In genomic region chr6:42433554-42433953, GRCm38 (mm10) we compare ENCODE assay signal across 23 mouse cellular contexts. TPM values are rescaled to one million over a fixed set of nuclear protein-coding genes. Genes with fewer than 3 reads are reported as not detected.
DNase-seq lines count a peak whose midpoint lies in the region; ATAC-seq and TF ChIP-seq lines count a peak whose summit lies in the region.
"Had no signal": no experiment of that assay in that cellular context is flagged by ENCODE, and none has a peak within 500 bp of the region (broad histone marks: within the 10 kb centered on the region; RNA-seq: fewer than 3 reads in every experiment).

No protein-coding gene starts in this region.

- H3K27ac ChIP-seq in heart, embryonic 12.5 days (ENCODE audit: poor library complexity, severe bottlenecking) = no peak overlapping the region
- no peak overlapping the region for H3K27ac ChIP-seq in liver, postnatal 0 days (ENCODE audit: low read depth)
- no peak overlapping the region for H3K27ac ChIP-seq in MEL (ENCODE audit: control insufficient read depth, low read depth, low read length)
- H3K27ac ChIP-seq: heart, embryonic 15.5 days had no signal

- H3K4me1 ChIP-seq in heart, embryonic 12.5 days (replicated peaks) = no peaks in the 10 kb centered on the region
- peaks cover 9% of the 10 kb centered on the region; the same call in 1 of the 2 replicates for H3K4me1 ChIP-seq in liver, postnatal 0 days (ENCODE audit: insufficient read depth)
- no peaks in the 10 kb centered on the region for H3K4me1 ChIP-seq in MEL (ENCODE audit: control insufficient read depth in 1 of 2, insufficient read depth in 2 of 2, low read length in 2 of 2)
- H3K4me1 ChIP-seq: heart, embryonic 15.5 days had no signal

- peak; percentile 12; the same call in 1 of the 2 replicates for TF ChIP-seq RAD21 in MEL (IDR thresholded peaks at IDR 0.05; ENCODE audit: low read depth, low read length)

- H3K79me2 ChIP-seq in MEL (ENCODE audit: control insufficient read depth, insufficient read depth, low read length, poor library complexity) = no peaks in the 10 kb centered on the region

- WGBS in heart, embryonic 12.5 days = 49% methylated on average over 2 of the region's 2 CpGs
- WGBS in liver, postnatal 0 days (ENCODE audit: insufficient replicate concordance) = 56% methylated on average over 2 of the region's 2 CpGs

- no peak overlapping the region for H3K9ac ChIP-seq in heart, embryonic 12.5 days
- H3K9ac ChIP-seq in liver, postnatal 0 days (replicated peaks) = no peak overlapping the region
- no peak overlapping the region for H3K9ac ChIP-seq in MEL (ENCODE audit: control insufficient read depth, low read depth, low read length, poor library complexity, severe bottlenecking)
- H3K9ac ChIP-seq: forebrain, postnatal 0 days; heart, embryonic 15.5 days had no signal

- no peak for TF ChIP-seq POLR2A in MEL (IDR thresholded peaks at IDR 0.05; ENCODE audit: control insufficient read depth in 1 of 2, insufficient read depth in 1 of 2, low read depth in 1 of 2, low read length in 2 of 2, poor library complexity in 1 of 2)

- ATAC-seq in heart, embryonic 12.5 days (ENCODE audit: insufficient number of reproducible peaks, low FRiP score) = no peak
- ATAC-seq in liver, postnatal 0 days = no peak
- ATAC-seq: forebrain, postnatal 0 days; hindbrain, embryonic 16.5 days; midbrain, embryonic 16.5 days had no signal

- H3K4me3 ChIP-seq in heart, embryonic 12.5 days = no peak overlapping the region
- no peak overlapping the region for H3K4me3 ChIP-seq in liver, postnatal 0 days (ENCODE audit: low read depth, low read length)
- H3K4me3 ChIP-seq in MEL (ENCODE audit: control insufficient read depth in 1 of 2, insufficient read depth in 1 of 2, low read depth in 2 of 2, low read length in 2 of 2) = no peak overlapping the region
- H3K4me3 ChIP-seq: heart, embryonic 15.5 days had no signal

- H3K36me3 ChIP-seq in heart, embryonic 12.5 days = no peaks in the 10 kb centered on the region
- H3K36me3 ChIP-seq in liver, postnatal 0 days (replicated peaks; ENCODE audit: insufficient read depth, low read length) = no peaks in the 10 kb centered on the region
- no peaks in the 10 kb centered on the region for H3K36me3 ChIP-seq in MEL (ENCODE audit: control insufficient read depth in 1 of 2, insufficient read depth in 2 of 2, low read length in 2 of 2)
- H3K36me3 ChIP-seq: G1E; heart, embryonic 15.5 days had no signal

- TF ChIP-seq CTCF in liver, postnatal 0 days (IDR thresholded peaks at IDR 0.05; ENCODE audit: low read depth) = peak; percentile 40
- TF ChIP-seq CTCF in MEL (IDR thresholded peaks at IDR 0.05 in 2 of 3, conservative IDR thresholded peaks at IDR 0.05 in 1 of 3; ENCODE audit: control insufficient read depth in 1 of 3, insufficient read depth in 1 of 3, low read depth in 2 of 3, low read length in 3 of 3, poor library complexity in 1 of 3, severe bottlenecking in 1 of 3) = peak in 1 of 3 experiments; percentile 9; a peak in 1 of 6 replicates

- peak; percentile 30 for DNase-seq in heart, postnatal 10 days
- no peak for DNase-seq in liver, postnatal 0 days
- DNase-seq in liver (no peak), MEL (ENCODE audit: low read depth, low spot score) (peak; percentile 2)
- DNase-seq in induced T-regulatory cell, adult 2 months (ENCODE audit: low read depth) = peak; percentile 1
- DNase-seq in right cerebral cortex, adult 2 months (ENCODE audit: low spot score in 2 of 2) = no peak
- no peak for DNase-seq in cerebellum, postnatal 14 days
- DNase-seq: cerebellum, postnatal 36 days; forebrain, postnatal 0 days; gastrocnemius, postnatal 25 days had no signal

- H3K4me2 ChIP-seq in heart, embryonic 12.5 days = no peak overlapping the region
- H3K4me2 ChIP-seq in liver, postnatal 0 days (ENCODE audit: low read depth, low read length) = no peak overlapping the region
- H3K4me2 ChIP-seq: heart, embryonic 15.5 days; liver, embryonic 11.5 days had no signal

- intact Hi-C loops in heart, postnatal 10 days (cut with DNase I) = no loop called here

- H3K9me3 ChIP-seq in heart, embryonic 12.5 days (replicated peaks) = no peaks in the 10 kb centered on the region
- no peaks in the 10 kb centered on the region for H3K9me3 ChIP-seq in liver, postnatal 0 days (ENCODE audit: low read length)
- H3K9me3 ChIP-seq in MEL (replicated peaks; ENCODE audit: insufficient read depth, low read length) = no peaks in the 10 kb centered on the region
- H3K9me3 ChIP-seq: G1E; heart, embryonic 15.5 days had no signal

- no peak for TF ChIP-seq EP300 in liver, postnatal 0 days (IDR thresholded peaks at IDR 0.05; ENCODE audit: low read depth)
- no peak for TF ChIP-seq EP300 in MEL (IDR thresholded peaks at IDR 0.05; ENCODE audit: low read depth in 1 of 2, low read length in 2 of 2)

- no peaks in the 10 kb centered on the region for H3K27me3 ChIP-seq in heart, embryonic 12.5 days (replicated peaks)
- H3K27me3 ChIP-seq in liver, postnatal 0 days (ENCODE audit: insufficient read depth, low read length) = no peaks in the 10 kb centered on the region
- H3K27me3 ChIP-seq in MEL (ENCODE audit: control insufficient read depth in 1 of 2, insufficient read depth in 2 of 2, low read length in 2 of 2) = no peaks in the 10 kb centered on the region
- H3K27me3 ChIP-seq: heart, embryonic 15.5 days had no signal

TF ChIP-seq in MEL, 35 proteins besides CTCF, POLR2A, EP300 and RAD21:
- TF ChIP-seq SMC3 (IDR thresholded peaks at IDR 0.05; ENCODE audit: low read depth, low read length) (peak; percentile 19; the same call in 1 of the 2 replicates), POLR2AphosphoS5 (IDR thresholded peaks at IDR 0.05; ENCODE audit: borderline replicate concordance, low read depth, low read length) (no peak)

RNA-seq across cellular contexts. Expression of gene Tas2r126, which starts 0.8 kb away (rescaled TPM):
- total RNA-seq in heart, postnatal 10 days (2021) = not detected
- not detected in 2 replicates for polyA plus RNA-seq in heart, embryonic 12.5 days (2016; fragmentation: Nextera tagmentation; extraction: Ambion mirVana)
- not detected in 2 replicates for polyA plus RNA-seq in liver, postnatal 0 days (2015; fragmentation: Nextera tagmentation; extraction: Ambion mirVana)
- total RNA-seq in MEL (2012; rRNA removed) = not detected in 2 replicates
- not detected for polyA plus RNA-seq in MEL (2012; ENCODE audit: insufficient read depth in 1 of 2, insufficient read length in 2 of 2, low read depth in 1 of 2, low replicate concordance in 2 of 2, missing spikeins in 1 of 2)
- total RNA-seq: forebrain, postnatal 0 days; G1E; gastrocnemius, postnatal 25 days; layer of hippocampus, postnatal 14 days; left cerebral cortex, postnatal 36 days had no signal
- polyA plus RNA-seq: C2C12; embryonic facial prominence, embryonic 11.5 days; forebrain, postnatal 0 days; G1E; heart, embryonic 15.5 days; hindbrain, embryonic 16.5 days; kidney, embryonic 16.5 days; liver, embryonic 11.5 days; midbrain, embryonic 16.5 days; neural tube, embryonic 11.5 days; thymus, postnatal 0 days had no signal

RNA-seq across cellular contexts. Expression of gene Tas2r135, which starts 28.3 kb away (rescaled TPM):
- under 1 TPM; 0.25 to 0.31 TPM for total RNA-seq in heart, postnatal 10 days (2021)
- polyA plus RNA-seq in heart, embryonic 12.5 days (2016; fragmentation: Nextera tagmentation; extraction: Ambion mirVana) = not detected in 2 replicates
- not detected in 2 replicates for polyA plus RNA-seq in liver, postnatal 0 days (2015; fragmentation: Nextera tagmentation; extraction: Ambion mirVana)
- not detected in 2 replicates for total RNA-seq in MEL (2012; rRNA removed)
- not detected for polyA plus RNA-seq in MEL (2012; ENCODE audit: insufficient read depth in 1 of 2, insufficient read length in 2 of 2, low read depth in 1 of 2, low replicate concordance in 2 of 2, missing spikeins in 1 of 2)
- total RNA-seq: forebrain, postnatal 0 days; gastrocnemius, postnatal 25 days; left cerebral cortex, postnatal 36 days had no signal
- polyA plus RNA-seq: C2C12; embryonic facial prominence, embryonic 11.5 days; forebrain, postnatal 0 days; G1E; heart, embryonic 15.5 days; hindbrain, embryonic 16.5 days; kidney, embryonic 16.5 days; liver, embryonic 11.5 days; midbrain, embryonic 16.5 days; neural tube, embryonic 11.5 days; thymus, postnatal 0 days had no signal

RNA-seq across cellular contexts. Expression of gene Olfr458, which starts 31.4 kb away (rescaled TPM):
- not detected for total RNA-seq in heart, postnatal 10 days (2021)
- polyA plus RNA-seq in heart, embryonic 12.5 days (2016; fragmentation: Nextera tagmentation; extraction: Ambion mirVana) = not detected in 2 replicates
- polyA plus RNA-seq in liver, postnatal 0 days (2015; fragmentation: Nextera tagmentation; extraction: Ambion mirVana) = not detected in 2 replicates
- total RNA-seq in MEL (2012; rRNA removed) = not detected in 2 replicates
- not detected for polyA plus RNA-seq in MEL (2012; ENCODE audit: insufficient read depth in 1 of 2, insufficient read length in 2 of 2, low read depth in 1 of 2, low replicate concordance in 2 of 2, missing spikeins in 1 of 2)
- total RNA-seq: forebrain, postnatal 0 days; gastrocnemius, postnatal 25 days; layer of hippocampus, postnatal 14 days; left cerebral cortex, postnatal 36 days had no signal
- polyA plus RNA-seq: C2C12; embryonic facial prominence, embryonic 11.5 days; forebrain, postnatal 0 days; G1E; heart, embryonic 15.5 days; hindbrain, embryonic 16.5 days; kidney, embryonic 16.5 days; liver, embryonic 11.5 days; midbrain, embryonic 16.5 days; neural tube, embryonic 11.5 days; thymus, postnatal 0 days had no signal

RNA-seq across cellular contexts. Expression of gene Tas2r143, which starts 33.5 kb away (rescaled TPM):
- not detected for total RNA-seq in heart, postnatal 10 days (2021)
- polyA plus RNA-seq in heart, embryonic 12.5 days (2016; fragmentation: Nextera tagmentation; extraction: Ambion mirVana) = not detected in 2 replicates
- not detected in 2 replicates for polyA plus RNA-seq in liver, postnatal 0 days (2015; fragmentation: Nextera tagmentation; extraction: Ambion mirVana)
- total RNA-seq in MEL (2012; rRNA removed) = not detected in 2 replicates
- not detected for polyA plus RNA-seq in MEL (2012; ENCODE audit: insufficient read depth in 1 of 2, insufficient read length in 2 of 2, low read depth in 1 of 2, low replicate concordance in 2 of 2, missing spikeins in 1 of 2)
- total RNA-seq: forebrain, postnatal 0 days; gastrocnemius, postnatal 25 days; layer of hippocampus, postnatal 14 days had no signal
- polyA plus RNA-seq: C2C12; embryonic facial prominence, embryonic 11.5 days; forebrain, postnatal 0 days; G1E; heart, embryonic 15.5 days; hindbrain, embryonic 16.5 days; kidney, embryonic 16.5 days; liver, embryonic 11.5 days; midbrain, embryonic 16.5 days; neural tube, embryonic 11.5 days; thymus, postnatal 0 days had no signal

RNA-seq across cellular contexts. Expression of gene Olfr457, which starts 42.6 kb away (rescaled TPM):
- total RNA-seq in heart, postnatal 10 days (2021) = not detected
- not detected in 2 replicates for polyA plus RNA-seq in heart, embryonic 12.5 days (2016; fragmentation: Nextera tagmentation; extraction: Ambion mirVana)
- not detected in 2 replicates for polyA plus RNA-seq in liver, postnatal 0 days (2015; fragmentation: Nextera tagmentation; extraction: Ambion mirVana)
- total RNA-seq in MEL (2012; rRNA removed) = not detected in 2 replicates
- polyA plus RNA-seq in MEL (2012; ENCODE audit: insufficient read depth in 1 of 2, insufficient read length in 2 of 2, low read depth in 1 of 2, low replicate concordance in 2 of 2, missing spikeins in 1 of 2) = not detected
- total RNA-seq: forebrain, postnatal 0 days; gastrocnemius, postnatal 25 days; layer of hippocampus, postnatal 14 days; left cerebral cortex, postnatal 36 days had no signal
- polyA plus RNA-seq: C2C12; embryonic facial prominence, embryonic 11.5 days; forebrain, postnatal 0 days; G1E; heart, embryonic 15.5 days; hindbrain, embryonic 16.5 days; kidney, embryonic 16.5 days; liver, embryonic 11.5 days; midbrain, embryonic 16.5 days; neural tube, embryonic 11.5 days; thymus, postnatal 0 days had no signal

Comparison
In these comparisons a context has a peak if more than half of its experiments do, and no peak if none do; other contexts are left out.
1. DNase-seq: peak in heart, postnatal 10 days (2 of 2), MEL (single experiment) and induced T-regulatory cell, adult 2 months (single experiment); none in liver, postnatal 0 days (single experiment), liver (single experiment), right cerebral cortex, adult 2 months (0 of 2) and cerebellum, postnatal 14 days (0 of 2).